Mouse (Mus musculus) hindbrain, embryonic 10.5 days (tissue): ENCODE results near the gene Olr1. TPM values are rescaled to one million over a fixed set of nuclear protein-coding genes. Genes with fewer than 3 reads are reported as not detected.
A peak's percentile ranks its signal among the peaks of the same experiment; 100 is the strongest.

ENCODE experiments used
- DNase-seq: peaks from one replicate; pipeline ENCODE4 v3.0.0-alpha.2; 2017; ENCODE audit warnings: low spot score
- H3K27ac ChIP-seq: fragments of 300-500 bp; sonication (generic); 2 replicates; pipeline ENCODE4 v1.5.1; 2016; ENCODE audit warnings: mild to moderate bottlenecking, moderate library complexity
- H3K27me3 ChIP-seq: fragments of 300-500 bp; sonication (generic); 2 replicates; pipeline ENCODE4 v1.6.1; 2016; ENCODE audit warnings: mild to moderate bottlenecking; ENCODE audit not compliant: poor library complexity, insufficient read depth, severe bottlenecking
- H3K36me3 ChIP-seq: fragments of 300-500 bp; sonication (generic); 2 replicates; pipeline ENCODE4 v1.6.1; 2016; ENCODE audit warnings: mild to moderate bottlenecking, moderate library complexity
- H3K4me1 ChIP-seq: fragments of 300-500 bp; sonication (generic); replicated peaks from 2 replicates; pipeline ENCODE4 v1.6.1; 2016; ENCODE audit warnings: mild to moderate bottlenecking
- H3K4me3 ChIP-seq: fragments of 300-500 bp; sonication (generic); 2 replicates; pipeline ENCODE4 v1.5.1; 2016; ENCODE audit warnings: mild to moderate bottlenecking, moderate library complexity
- H3K9me3 ChIP-seq: fragments of 300-500 bp; sonication (generic); 2 replicates; pipeline ENCODE4 v1.6.1; 2016; ENCODE audit warnings: mild to moderate bottlenecking, moderate library complexity
- WGBS: fragments of 180-500 bp; shearing (Covaris S2); methylation state at CpG from one replicate; pipeline ENCODE4 v1.1.7; 2016; 5-methylcytosine and 5-hydroxymethylcytosine counted together
- polyA plus RNA-seq: library from polyadenylated mRNA; unstranded; fragments of >200 nt; fragmentation: Nextera tagmentation; extraction: Ambion mirVana; gene quantifications from 2 replicates; pipeline ENCODE4 v1.2.1, GENCODE M21; 2016

The Olr1 gene
- polyA plus RNA-seq: 0.09 TPM in 1 of 2 replicates, not detected in the other

GRCm38 (mm10) chr6:129507024-129507423 is at the start of gene Olr1:
Gene Olr1, minus strand, starts transcription at chr6:129507165.
- H3K4me3 ChIP-seq: no peak within 1 kb of the TSS
- WGBS: 85% methylated on average over 9 of the region's 9 CpGs
- H3K36me3 ChIP-seq: no peaks in the 10 kb centered on the region
- no peaks in the 10 kb centered on the region for H3K4me1 ChIP-seq
- DNase-seq: no peak
- no peaks in the 10 kb centered on the region for H3K27me3 ChIP-seq
- no peak within 1 kb of the TSS for H3K27ac ChIP-seq
- peaks cover 6% of the 10 kb centered on the region; the same call in 1 of the 2 replicates for H3K9me3 ChIP-seq

- Histone ChIP-seq H3K27ac (no peak overlapping the region), H3K36me3 (no peaks in the 10 kb centered on the region), H3K4me3 (no peak overlapping the region), H3K9me3 (no peaks in the 10 kb centered on the region), H3K27me3 (no peaks in the 10 kb centered on the region), H3K4me1 (no peaks in the 10 kb centered on the region)
- no peak for DNase-seq
- WGBS: 81% methylated on average over 3 of the region's 3 CpGs
Observed at GRCm38 (mm10) chr6:129548009-129548408, 41.0 kb upstream of the Olr1 start.

- 0 out of 2 replicates have a peak, but pooled peaks cover 4% of the 10 kb centered on the region for H3K36me3 ChIP-seq
- no peaks in the 10 kb centered on the region for H3K27me3 ChIP-seq
- no peaks in the 10 kb centered on the region for H3K4me1 ChIP-seq
- no peak for DNase-seq
- H3K27ac ChIP-seq: no peak overlapping the region
- no peaks in the 10 kb centered on the region for H3K9me3 ChIP-seq
- WGBS: 84% methylated on average over 2 of the region's 2 CpGs
- no peak overlapping the region for H3K4me3 ChIP-seq
Observed at GRCm38 (mm10) chr6:129547277-129547676, 40.3 kb upstream of the Olr1 start.

DNA sequence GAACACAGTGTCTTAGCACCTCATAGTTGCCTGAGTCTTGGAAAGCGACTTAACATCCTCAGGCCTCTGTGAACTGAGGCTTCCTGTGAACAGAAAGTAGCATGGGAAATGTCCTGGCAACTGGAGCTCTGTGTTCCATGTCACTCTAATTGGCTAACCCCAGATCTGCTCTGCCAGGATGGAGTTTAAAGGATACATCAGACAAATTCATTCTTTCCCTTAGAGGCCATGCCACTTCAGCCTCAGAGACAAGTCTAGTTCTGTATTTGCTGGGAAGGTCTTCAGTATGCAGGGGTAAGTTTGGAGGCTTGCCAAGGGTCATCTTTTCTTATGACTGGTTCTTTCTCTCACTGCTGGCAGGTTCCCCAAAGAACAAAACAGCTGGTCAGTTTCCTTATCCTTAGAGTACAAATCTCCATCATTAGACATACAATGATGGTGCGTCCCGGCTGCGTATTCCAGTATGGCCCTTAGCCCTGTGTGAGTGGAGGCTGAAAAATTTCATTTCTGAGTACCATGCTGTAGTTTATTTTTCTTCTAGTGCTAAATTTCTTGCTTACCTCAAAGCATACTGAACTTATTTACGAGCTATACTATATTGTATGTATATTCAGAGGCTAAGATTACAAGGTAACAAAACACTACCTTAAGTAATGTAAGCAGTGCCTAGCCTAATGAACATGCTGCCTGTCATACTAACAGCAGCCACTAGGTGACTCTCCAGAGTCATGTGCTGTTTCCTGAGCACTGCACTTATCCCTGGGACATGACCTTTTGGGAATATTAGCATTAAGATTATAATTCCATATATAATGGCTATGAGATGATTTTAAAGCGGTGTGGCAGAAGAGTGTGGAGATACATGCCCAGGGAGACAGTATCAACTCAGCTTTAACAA is 37.0 kb upstream of the Olr1 start:
- no peak overlapping the region for H3K4me3 ChIP-seq
- peaks cover 34% of the 10 kb centered on the region for H3K36me3 ChIP-seq
- H3K27ac ChIP-seq: no peak overlapping the region
- WGBS: 75% methylated on average over 6 of the region's 6 CpGs
- peak; percentile 59 for DNase-seq
- H3K9me3 ChIP-seq: no peaks in the 10 kb centered on the region
- H3K27me3 ChIP-seq: no peaks in the 10 kb centered on the region
- peaks cover 8% of the 10 kb centered on the region for H3K4me1 ChIP-seq

DNA sequence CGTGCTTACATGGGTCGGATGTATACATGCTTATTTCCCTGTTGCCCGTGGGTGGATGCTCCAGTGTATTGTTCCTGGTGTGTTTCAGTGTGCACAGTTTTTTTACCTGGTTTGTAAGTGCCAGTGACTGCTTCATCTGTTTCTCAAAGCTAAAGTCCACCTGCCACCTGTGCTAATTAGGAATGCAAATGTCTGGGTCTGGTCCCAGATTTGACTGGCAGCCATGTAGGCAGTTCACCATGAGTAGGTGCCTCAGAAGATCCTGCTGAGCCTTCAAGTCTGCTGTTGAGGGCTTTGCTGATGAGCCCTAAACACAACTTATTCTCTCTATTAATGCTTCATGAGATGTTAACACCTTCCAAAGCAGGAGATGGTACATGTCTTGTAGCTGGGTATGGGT is 35.6 kb upstream of the Olr1 start:
- 91% methylated on average over 3 of the region's 3 CpGs for whole genome bisulfite sequencing
- no peak for DNase-seq
- H3K4me3 ChIP-seq: no peak overlapping the region
- H3K27me3 ChIP-seq: no peaks in the 10 kb centered on the region
- peaks cover 8% of the 10 kb centered on the region for H3K4me1 ChIP-seq
- no peaks in the 10 kb centered on the region for H3K9me3 ChIP-seq
- peaks cover 49% of the 10 kb centered on the region for H3K36me3 ChIP-seq
- H3K27ac ChIP-seq: no peak overlapping the region

GRCm38 (mm10) chr6:129541931-129542330 is 35.0 kb upstream of the Olr1 start:
- WGBS: 57% methylated on average over 9 of the region's 9 CpGs
- Histone ChIP-seq H3K27ac (no peak overlapping the region), H3K27me3 (no peaks in the 10 kb centered on the region), H3K4me1 (peaks cover 8% of the 10 kb centered on the region), H3K4me3 (no peak overlapping the region), H3K36me3 (peaks cover 52% of the 10 kb centered on the region), H3K9me3 (no peaks in the 10 kb centered on the region)
- DNase-seq: peak; percentile 16

- Histone ChIP-seq H3K36me3 (peaks cover 52% of the 10 kb centered on the region), H3K27ac (no peak overlapping the region), H3K9me3 (no peaks in the 10 kb centered on the region), H3K4me3 (no peak overlapping the region), H3K4me1 (peaks cover 27% of the 10 kb centered on the region), H3K27me3 (no peaks in the 10 kb centered on the region)
- 86% methylated on average over 6 of the region's 6 CpGs for WGBS
- DNase-seq: no peak
Observed at GRCm38 (mm10) chr6:129538555-129538954, 31.6 kb upstream of the Olr1 start.

GRCm38 (mm10) chr6:129535723-129536122 is 28.8 kb upstream of the Olr1 start:
- peaks cover 35% of the 10 kb centered on the region for H3K36me3 ChIP-seq
- 87% methylated on average over 4 of the region's 4 CpGs for WGBS
- peaks cover 23% of the 10 kb centered on the region for H3K4me1 ChIP-seq
- DNase-seq: no peak
- no peaks in the 10 kb centered on the region for H3K27me3 ChIP-seq
- 0 out of 2 replicates have a peak overlapping the region, but pooled peaks have one; percentile 4 for H3K4me3 ChIP-seq
- H3K27ac ChIP-seq: no peak overlapping the region
- no peaks in the 10 kb centered on the region for H3K9me3 ChIP-seq

DNA sequence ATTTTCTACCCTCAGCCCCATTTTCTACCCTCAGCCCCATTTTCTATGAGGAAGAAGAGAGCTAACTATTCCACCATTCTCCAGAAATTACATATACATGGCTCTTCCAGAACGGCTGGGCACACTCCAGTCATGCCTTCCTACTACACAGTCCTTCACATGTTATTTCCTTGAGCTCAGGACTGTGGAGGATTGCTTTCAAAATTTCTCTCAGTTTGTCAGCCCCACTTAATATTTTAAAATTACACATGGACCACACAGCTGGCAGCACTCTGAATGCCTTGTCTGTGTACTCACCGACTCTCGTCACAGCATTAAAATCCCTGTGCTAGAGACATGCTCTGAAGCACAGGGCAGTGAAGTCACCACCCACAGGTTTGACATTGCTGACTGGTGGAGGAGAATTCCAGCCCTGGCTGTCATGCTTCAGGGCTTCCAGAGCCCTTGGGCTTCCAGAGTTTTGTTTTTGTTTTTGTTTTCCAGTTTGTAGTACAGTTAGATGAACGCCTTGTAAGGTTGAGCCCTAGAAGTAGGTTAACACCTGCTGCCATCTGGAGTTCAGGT is 27.7 kb upstream of the Olr1 start:
- H3K27me3 ChIP-seq: no peaks in the 10 kb centered on the region
- H3K9me3 ChIP-seq: no peaks in the 10 kb centered on the region
- peaks cover 25% of the 10 kb centered on the region for H3K36me3 ChIP-seq
- peak overlapping the region; percentile 83 for H3K4me3 ChIP-seq
- H3K27ac ChIP-seq: no peak overlapping the region; the same call in 1 of the 2 replicates
- peaks cover 23% of the 10 kb centered on the region for H3K4me1 ChIP-seq
- DNase-seq: no peak
- 70% methylated on average over 4 of the region's 4 CpGs for WGBS

DNA sequence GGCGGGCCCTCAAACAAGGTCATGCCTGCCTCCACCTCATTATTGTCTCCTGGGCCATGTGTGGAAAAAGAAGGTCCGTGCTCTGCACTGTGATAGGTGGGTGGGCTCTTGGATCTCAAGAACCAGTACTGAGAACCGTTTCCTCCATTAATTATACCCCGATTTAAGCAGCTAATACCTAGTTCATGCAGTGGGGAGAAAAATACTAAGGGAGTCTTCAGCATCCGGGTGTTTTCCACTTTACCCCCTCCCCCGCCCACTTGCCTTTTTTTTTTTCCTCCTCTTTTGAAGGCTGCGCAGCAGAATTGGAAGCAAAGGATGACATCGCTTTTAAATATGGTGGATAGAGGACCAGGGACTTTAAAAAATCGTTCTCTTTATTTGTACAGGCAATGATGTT is 27.1 kb upstream of the Olr1 start:
- 27% methylated on average over 9 of the region's 9 CpGs for WGBS
- H3K4me1 ChIP-seq: peaks cover 23% of the 10 kb centered on the region
- no peaks in the 10 kb centered on the region for H3K27me3 ChIP-seq
- peaks cover 18% of the 10 kb centered on the region for H3K36me3 ChIP-seq
- no peaks in the 10 kb centered on the region for H3K9me3 ChIP-seq
- DNase-seq: no peak
- H3K27ac ChIP-seq: peak overlapping the region; percentile 90
- peak overlapping the region; percentile 83 for H3K4me3 ChIP-seq

- peak; percentile 77 for DNase-seq
- under 1% methylated on average over 55 of the region's 55 CpGs for WGBS
Observed at GRCm38 (mm10) chr6:129532942-129533860, 26.2 kb upstream of the Olr1 start, which contains the start of gene Gabarapl1. Gene Gabarapl1, plus strand, starts transcription at chr6:129533160.

GRCm38 (mm10) chr6:129532556-129532941 is 25.6 kb upstream of the Olr1 start:
- DNase-seq: peak; percentile 24
- no peaks in the 10 kb centered on the region for H3K9me3 ChIP-seq
- H3K27me3 ChIP-seq: no peaks in the 10 kb centered on the region
- H3K4me1 ChIP-seq: peaks cover 23% of the 10 kb centered on the region
- WGBS: 38% methylated on average over 7 of the region's 7 CpGs
- H3K4me3 ChIP-seq: peak overlapping the region; percentile 83
- H3K36me3 ChIP-seq: 0 out of 2 replicates have a peak, but pooled peaks cover 3% of the 10 kb centered on the region
- H3K27ac ChIP-seq: peak overlapping the region; percentile 90

More at GRCm38 (mm10) chr6:129532942-129533860, 26.2 kb upstream of the Olr1 start, which contains the start of gene Gabarapl1:
- no peaks in the 10 kb centered on the region for H3K9me3 ChIP-seq
- H3K4me1 ChIP-seq: peaks cover 23% of the 10 kb centered on the region
- peak within 1 kb of the TSS; percentile 90 for H3K27ac ChIP-seq
- peaks cover 10% of the 10 kb centered on the region for H3K36me3 ChIP-seq
- no peaks in the 10 kb centered on the region for H3K27me3 ChIP-seq
- H3K4me3 ChIP-seq: peak within 1 kb of the TSS; percentile 83
